Comparison of ENCODE assay signal across 11 mouse cellular contexts in genomic region chr15:77683944-77684343, GRCm38 (mm10). TPM values are rescaled to one million over a fixed set of nuclear protein-coding genes. Genes with fewer than 3 reads are reported as not detected.
DNase-seq lines count a peak whose midpoint lies in the region; ATAC-seq and TF ChIP-seq lines count a peak whose summit lies in the region.
"Not testable (repeated sequence)": the region's sequence is repeated elsewhere in the genome, so short reads cannot be mapped to it uniquely, and the experiment has no call there.
"Had no signal": no experiment of that assay in that cellular context is flagged by ENCODE, and none has a peak within 500 bp of the region (broad histone marks: within the 10 kb centered on the region; RNA-seq: fewer than 3 reads in every experiment).

No protein-coding gene starts in this region.

- TF ChIP-seq POLR2A in heart, adult 2 months (IDR thresholded peaks at IDR 0.05; ENCODE audit: insufficient read depth, low read depth, low read length): not testable (repeated sequence)

- peak; percentile 22 for DNase-seq in CD4-positive helper T cell, adult 2 months (ENCODE audit: low read depth, low spot score)
- peak; percentile 55 for DNase-seq in adrenal gland, postnatal 14 days
- DNase-seq in embryo, embryonic 11 days: peak; percentile 68
- peak; percentile 22 to 65 for DNase-seq in heart, adult 2 months
- DNase-seq in kidney, adult 8-10 months: peak; percentile 0 to 47
- peak; percentile 58 for DNase-seq in limb, embryonic 11.5 days (ENCODE audit: low spot score)
- peak; percentile 10 for DNase-seq in midbrain, postnatal 0 days (ENCODE audit: low spot score)
- DNase-seq in stomach, postnatal 0 days (ENCODE audit: low spot score): peak; percentile 34

- H3K9me3 ChIP-seq in limb, embryonic 11.5 days (ENCODE audit: control insufficient read depth, low read length); midbrain, postnatal 0 days (ENCODE audit: low read length); stomach, postnatal 0 days (ENCODE audit: control insufficient read depth, low read length): not testable (repeated sequence)

- not testable (repeated sequence) for H3K79me2 ChIP-seq in heart, adult 2 months (replicated peaks; ENCODE audit: control insufficient read depth, insufficient read depth, low read length)

- H3K27me3 ChIP-seq in heart, adult 2 months (ENCODE audit: control insufficient read depth, insufficient read depth, low read length); limb, embryonic 11.5 days (ENCODE audit: control insufficient read depth, insufficient read depth, low read length); midbrain, postnatal 0 days (ENCODE audit: insufficient read depth, low read length); stomach, postnatal 0 days (ENCODE audit: control insufficient read depth, insufficient read depth, low read length): not testable (repeated sequence)

- intact Hi-C loops in heart, adult 2 months (cut with DNase I): loop anchor here (2.0 kb wide), 1 partner anchor 161 kb away; no protein-coding TSS in a partner anchor

- H3K4me3 ChIP-seq in heart, adult 2 months; limb, embryonic 11.5 days (ENCODE audit: low read depth, low read length); midbrain, postnatal 0 days (ENCODE audit: low read depth, low read length); stomach, postnatal 0 days (ENCODE audit: low read depth, low read length): not testable (repeated sequence)

- H3K36me3 ChIP-seq in heart, adult 2 months (ENCODE audit: control insufficient read depth, insufficient read depth, low read length); limb, embryonic 11.5 days (ENCODE audit: control insufficient read depth, insufficient read depth, low read length); midbrain, postnatal 0 days (ENCODE audit: insufficient read depth, low read length); stomach, postnatal 0 days (ENCODE audit: control insufficient read depth, insufficient read depth, low read length): not testable (repeated sequence)

- not testable (repeated sequence) for ATAC-seq in limb, embryonic 11.5 days (ENCODE audit: insufficient number of reproducible peaks, low FRiP score, low TSS enrichment, low read depth); midbrain, postnatal 0 days (ENCODE audit: low FRiP score); stomach, postnatal 0 days (ENCODE audit: low FRiP score, low TSS enrichment)

- not testable (repeated sequence) for H3K27ac ChIP-seq in heart, adult 2 months; limb, embryonic 11.5 days (replicated peaks; ENCODE audit: low read depth, low read length); midbrain, postnatal 0 days (ENCODE audit: low read depth, low read length); stomach, postnatal 0 days (replicated peaks)

- TF ChIP-seq CTCF in heart, adult 2 months (IDR thresholded peaks at IDR 0.05): peak; percentile 67
- TF ChIP-seq CTCF in midbrain, postnatal 0 days (IDR thresholded peaks at IDR 0.05): peak; percentile 61
- TF ChIP-seq CTCF in stomach, postnatal 0 days (IDR thresholded peaks at IDR 0.05; ENCODE audit: low read depth): peak; percentile 71

- H3K4me1 ChIP-seq in heart, adult 2 months (ENCODE audit: control insufficient read depth, insufficient read depth, low read length); limb, embryonic 11.5 days (ENCODE audit: control insufficient read depth, insufficient read depth, low read length); midbrain, postnatal 0 days (ENCODE audit: insufficient read depth, low read length); stomach, postnatal 0 days (replicated peaks; ENCODE audit: control insufficient read depth, insufficient read depth): not testable (repeated sequence)

- 11% methylated on average over 11 of the region's 11 CpGs for WGBS in heart, adult 2 months
- WGBS in limb, embryonic 11.5 days: 6% methylated on average over 8 of the region's 11 CpGs
- WGBS in midbrain, postnatal 0 days: 11% methylated on average over 9 of the region's 11 CpGs
- 11% methylated on average over 8 of the region's 11 CpGs for whole genome bisulfite sequencing in stomach, postnatal 0 days

- 0 out of 2 replicates have a peak, but pooled peaks have one; percentile 30 for TF ChIP-seq EP300 in heart, adult 2 months (IDR thresholded peaks at IDR 0.05; ENCODE audit: insufficient read depth, low read depth, low read length)
- TF ChIP-seq EP300 in stomach, postnatal 0 days (optimal IDR thresholded peaks at IDR 0.05): not testable (repeated sequence)

- H3K4me2 ChIP-seq in limb, embryonic 11.5 days (ENCODE audit: low read depth, severe bottlenecking); midbrain, postnatal 0 days (ENCODE audit: low read depth, low read length, poor library complexity, severe bottlenecking); stomach, postnatal 0 days (replicated peaks; ENCODE audit: low read depth): not testable (repeated sequence)

- H3K9ac ChIP-seq in heart, adult 2 months (ENCODE audit: low read depth, low read length); limb, embryonic 11.5 days (ENCODE audit: low read length); midbrain, postnatal 0 days (replicated peaks; ENCODE audit: low read length, poor library complexity, severe bottlenecking); stomach, postnatal 0 days (ENCODE audit: low read length): not testable (repeated sequence)

RNA-seq across cellular contexts. Expression of gene Apol7e, which starts 14.7 kb away (rescaled TPM):
- 1.3 TPM in 1 of 2 replicates, not detected in the other for total RNA-seq in adrenal gland, postnatal 14 days (2021)
- under 1 TPM in 1 of 2 experiments, not detected in 1; 0.48 TPM for total RNA-seq in heart, adult 2 months (2021)
- 0.23 and 0.43 TPM in 2 replicates for polyA plus RNA-seq in heart, adult 2 months (2012; rRNA removed)
- polyA plus RNA-seq in limb, embryonic 11.5 days (2014; fragmentation: Nextera tagmentation; extraction: Ambion mirVana): not detected in 2 replicates
- not detected in 2 replicates for total RNA-seq in midbrain, postnatal 0 days (2014; rRNA removed)
- polyA plus RNA-seq in midbrain, postnatal 0 days (2015; fragmentation: Nextera tagmentation; extraction: Ambion mirVana): not detected in 2 replicates
- polyA plus RNA-seq in stomach, postnatal 0 days (2015; fragmentation: Nextera tagmentation; extraction: Ambion mirVana): 0.10 TPM in 1 of 2 replicates, not detected in the other
- polyA plus RNA-seq: liver, embryonic 16.5 days; neural tube, embryonic 14.5 days had no signal

RNA-seq across cellular contexts. Expression of gene Apol11b, which starts 40.9 kb away (rescaled TPM):
- total RNA-seq in adrenal gland, postnatal 14 days (2021): 1.5 and 1.6 TPM in 2 replicates
- 1 to 10 TPM; 1.3 to 8.1 TPM for total RNA-seq in heart, adult 2 months (2021)
- polyA plus RNA-seq in heart, adult 2 months (2012; rRNA removed): 0.26 and 6.2 TPM in 2 replicates
- 0.16 TPM in 1 of 2 replicates, not detected in the other for polyA plus RNA-seq in limb, embryonic 11.5 days (2014; fragmentation: Nextera tagmentation; extraction: Ambion mirVana)
- not detected in 2 replicates for total RNA-seq in midbrain, postnatal 0 days (2014; rRNA removed)
- polyA plus RNA-seq in midbrain, postnatal 0 days (2015; fragmentation: Nextera tagmentation; extraction: Ambion mirVana): not detected in 2 replicates
- 0.05 and 0.08 TPM in 2 replicates for polyA plus RNA-seq in stomach, postnatal 0 days (2015; fragmentation: Nextera tagmentation; extraction: Ambion mirVana)
- polyA plus RNA-seq: frontal cortex, adult 2 months; neural tube, embryonic 14.5 days had no signal

RNA-seq across cellular contexts. Expression of gene Apol9b, which starts 44.9 kb away (rescaled TPM):
- 0.33 and 0.71 TPM in 2 replicates for total RNA-seq in adrenal gland, postnatal 14 days (2021)
- total RNA-seq in heart, adult 2 months (2021): not detected
- polyA plus RNA-seq in heart, adult 2 months (2012; rRNA removed): 0.53 and 1.7 TPM in 2 replicates
- not detected in 2 replicates for polyA plus RNA-seq in limb, embryonic 11.5 days (2014; fragmentation: Nextera tagmentation; extraction: Ambion mirVana)
- 0.33 TPM in 1 of 2 replicates, not detected in the other for total RNA-seq in midbrain, postnatal 0 days (2014; rRNA removed)
- polyA plus RNA-seq in midbrain, postnatal 0 days (2015; fragmentation: Nextera tagmentation; extraction: Ambion mirVana): 0.43 TPM in 1 of 2 replicates, not detected in the other
- polyA plus RNA-seq in stomach, postnatal 0 days (2015; fragmentation: Nextera tagmentation; extraction: Ambion mirVana): 0.33 and 0.45 TPM in 2 replicates
- polyA plus RNA-seq: liver, embryonic 16.5 days had no signal

Comparison
In these comparisons a context has a peak if more than half of its experiments do, and no peak if none do; other contexts are left out.
1. DNase-seq: peak in every context shown above with its lines; median percentile 68 in embryo, embryonic 11 days; 58 in limb, embryonic 11.5 days; 55 in adrenal gland, postnatal 14 days; 44 in heart, adult 2 months; 34 in stomach, postnatal 0 days; 24 in kidney, adult 8-10 months; 22 in CD4-positive helper T cell, adult 2 months; 10 in midbrain, postnatal 0 days.